Mouse (Mus musculus) heart, embryonic 11.5 days (tissue): ENCODE results near the gene Vmo1. TPM values are rescaled to one million over a fixed set of nuclear protein-coding genes. Genes with fewer than 3 reads are reported as not detected.

ENCODE experiments used
- polyA plus RNA-seq: library from polyadenylated mRNA; unstranded; fragments of >200 nt; fragmentation: Nextera tagmentation; extraction: Ambion mirVana; gene quantifications from 2 replicates; pipeline ENCODE4 v1.2.1, GENCODE M21; 2014

Gene Vmo1
- polyA plus RNA-seq, 1 experiment from 2014 or later, result not detected

Other genes starting within 250 kb of the Vmo1 start
- gene Alox12e, start 192.0 kb downstream of the Vmo1 start, polyA plus RNA-seq, result 0.11 TPM in 1 of 2 replicates, not detected in the other
- gene Alox15, start 162.6 kb downstream of the Vmo1 start, polyA plus RNA-seq, result 0.06 TPM in 1 of 2 replicates, not detected in the other
- 22.1 and 27.5 TPM in 2 replicates for gene Pelp1, start 104.6 kb downstream of the Vmo1 start, polyA plus RNA-seq
- gene Arrb2, start 82.0 kb downstream of the Vmo1 start, polyA plus RNA-seq, result 11.6 and 12.9 TPM in 2 replicates
- 28.6 and 31.2 TPM in 2 replicates for gene Med11, start 62.7 kb downstream of the Vmo1 start, polyA plus RNA-seq
- 1.1 and 1.9 TPM in 2 replicates for gene Zmynd15, start 55.2 kb downstream of the Vmo1 start, polyA plus RNA-seq
- gene Cxcl16, start 54.6 kb downstream of the Vmo1 start, polyA plus RNA-seq, result 6.2 and 7.3 TPM in 2 replicates
- 8.2 and 10.3 TPM in 2 replicates for gene Tm4sf5, start 9.4 kb downstream of the Vmo1 start, polyA plus RNA-seq
- gene Gltpd2, start 4.6 kb upstream of the Vmo1 start, polyA plus RNA-seq, result 0.84 TPM in 1 of 2 replicates, not detected in the other
- gene Psmb6, start 10.8 kb upstream of the Vmo1 start, polyA plus RNA-seq, result 684 and 701 TPM in 2 replicates
- gene Gm40193, start 18.3 kb upstream of the Vmo1 start, polyA plus RNA-seq, result not detected in 2 replicates
- 7.4 and 8.6 TPM in 2 replicates for gene Pld2, start 25.4 kb upstream of the Vmo1 start, polyA plus RNA-seq
- 15.1 and 16.1 TPM in 2 replicates for gene Mink1, start 48.3 kb upstream of the Vmo1 start, polyA plus RNA-seq
- gene 4930544D05Rik, start 101.2 kb upstream of the Vmo1 start, polyA plus RNA-seq, result not detected in 2 replicates
- gene Chrne, start 104.6 kb upstream of the Vmo1 start, polyA plus RNA-seq, result not detected in 2 replicates
- gene Gp1ba, start 124.5 kb upstream of the Vmo1 start, polyA plus RNA-seq, result 2.6 and 5.4 TPM in 2 replicates
- 66.8 and 76.9 TPM in 2 replicates for gene Rnf167, start 132.6 kb upstream of the Vmo1 start, polyA plus RNA-seq
- gene Slc25a11, start 132.9 kb upstream of the Vmo1 start, polyA plus RNA-seq, result 221 and 245 TPM in 2 replicates
- gene Pfn1, start 140.0 kb upstream of the Vmo1 start, polyA plus RNA-seq, result 1,771 and 1,932 TPM in 2 replicates
- gene Eno3, start 142.6 kb upstream of the Vmo1 start, polyA plus RNA-seq, result 272 and 313 TPM in 2 replicates
- 187 and 201 TPM in 2 replicates for gene Spag7, start 154.8 kb upstream of the Vmo1 start, polyA plus RNA-seq
- 10.6 and 14.4 TPM in 2 replicates for gene Camta2, start 173.5 kb upstream of the Vmo1 start, polyA plus RNA-seq
- 0.89 and 2.2 TPM in 2 replicates for gene Inca1, start 185.5 kb upstream of the Vmo1 start, polyA plus RNA-seq
- gene Kif1c, start 185.9 kb upstream of the Vmo1 start, polyA plus RNA-seq, result 9.8 and 11.4 TPM in 2 replicates
- 7.1 and 9.3 TPM in 2 replicates for gene Zfp3, start 249.6 kb upstream of the Vmo1 start, polyA plus RNA-seq